Mouse (Mus musculus): ENCODE data around the gene C3ar1.

GRCm38 (mm10) chr6:122862434-122862833 is 6.5 kb upstream of the C3ar1 start:
- TF ChIP-seq CTCF (IDR thresholded peaks at IDR 0.05; ENCODE audit: borderline replicate concordance, extremely low read depth, insufficient read depth, insufficient read length) = no peak
- TF ChIP-seq POLR2A (IDR thresholded peaks at IDR 0.05; ENCODE audit: borderline replicate concordance, extremely low read depth, insufficient read depth, insufficient read length, poor library complexity, severe bottlenecking) = no peak

Data from brain, embryonic 14.5 days (tissue).